Mouse (Mus musculus): ENCODE measurements around the gene Kcnk16. TPM values are rescaled to one million over a fixed set of nuclear protein-coding genes. Genes with fewer than 3 reads are reported as not detected.

The Kcnk16 gene
- total RNA-seq, 2 experiments from 2014 or later = not detected

- ATAC-seq (replicated peaks; ENCODE audit: low FRiP score, poor library complexity, severe bottlenecking) = no peak
These were observed 35.7 kb downstream of the Kcnk16 start for GRCm38 (mm10) chr14:20233016-20233980.

GRCm38 (mm10) chr14:20230063-20230491, 38.9 kb downstream of the Kcnk16 start:
- no peak for ATAC-seq (replicated peaks; ENCODE audit: low FRiP score, poor library complexity, severe bottlenecking)

GRCm38 (mm10) chr14:20229437-20229836, 39.6 kb downstream of the Kcnk16 start:
- no peak for ATAC-seq (replicated peaks; ENCODE audit: low FRiP score, poor library complexity, severe bottlenecking)

GRCm38 (mm10) chr14:20228336-20228735, 40.7 kb downstream of the Kcnk16 start:
- no peak; the same call in 1 of the 2 replicates for ATAC-seq (replicated peaks; ENCODE audit: low FRiP score, poor library complexity, severe bottlenecking)

- ATAC-seq (replicated peaks; ENCODE audit: low FRiP score, poor library complexity, severe bottlenecking) = no peak
These were observed 42.0 kb downstream of the Kcnk16 start for GRCm38 (mm10) chr14:20226982-20227381.

GRCm38 (mm10) chr14:20226488-20226887, 42.5 kb downstream of the Kcnk16 start:
- no peak for ATAC-seq (replicated peaks; ENCODE audit: low FRiP score, poor library complexity, severe bottlenecking)

- ATAC-seq (replicated peaks; ENCODE audit: low FRiP score, poor library complexity, severe bottlenecking) = no peak
These were observed 43.5 kb downstream of the Kcnk16 start for GRCm38 (mm10) chr14:20225525-20225924.

- ATAC-seq (replicated peaks; ENCODE audit: low FRiP score, poor library complexity, severe bottlenecking) = no peak
These were observed 44.3 kb downstream of the Kcnk16 start for GRCm38 (mm10) chr14:20224576-20225218.

- ATAC-seq (replicated peaks; ENCODE audit: low FRiP score, poor library complexity, severe bottlenecking) = no peak
These were observed 44.8 kb downstream of the Kcnk16 start for GRCm38 (mm10) chr14:20224163-20224562.

- ATAC-seq (replicated peaks; ENCODE audit: low FRiP score, poor library complexity, severe bottlenecking) = no peak
These were observed 45.7 kb downstream of the Kcnk16 start for GRCm38 (mm10) chr14:20223253-20223652.

- no peak for ATAC-seq (replicated peaks; ENCODE audit: low FRiP score, poor library complexity, severe bottlenecking)
These were observed 47.9 kb downstream of the Kcnk16 start for GRCm38 (mm10) chr14:20221083-20221482.

GRCm38 (mm10) chr14:20219849-20220248, 49.1 kb downstream of the Kcnk16 start:
- ATAC-seq (replicated peaks; ENCODE audit: low FRiP score, poor library complexity, severe bottlenecking) = no peak

- no peak for ATAC-seq (replicated peaks; ENCODE audit: low FRiP score, poor library complexity, severe bottlenecking)
These were observed 51.6 kb downstream of the Kcnk16 start for GRCm38 (mm10) chr14:20217299-20217864.

GRCm38 (mm10) chr14:20216561-20217298, 52.3 kb downstream of the Kcnk16 start:
- ATAC-seq (replicated peaks; ENCODE audit: low FRiP score, poor library complexity, severe bottlenecking) = no peak

GRCm38 (mm10) chr14:20215826-20216225, 53.2 kb downstream of the Kcnk16 start:
- no peak for ATAC-seq (replicated peaks; ENCODE audit: low FRiP score, poor library complexity, severe bottlenecking)

- ATAC-seq (replicated peaks; ENCODE audit: low FRiP score, poor library complexity, severe bottlenecking) = no peak
These were observed 54.9 kb downstream of the Kcnk16 start for GRCm38 (mm10) chr14:20214125-20214524.

GRCm38 (mm10) chr14:20211754-20212601, 57.0 kb downstream of the Kcnk16 start:
- ATAC-seq (replicated peaks; ENCODE audit: low FRiP score, poor library complexity, severe bottlenecking) = no peak

Measured in erythroblast, adult 5-6 weeks (primary cell).